Mouse (Mus musculus) MEL (cell line): ENCODE results near the gene Gm44973.

ENCODE experiments used
- CTCF ChIP-seq, 3 experiments: IDR thresholded peaks in 2 of 3; conservative IDR thresholded peaks in 1 of 3; 2 replicates each; pipeline ENCODE4 v1.5.1; 2011 to 2012; ENCODE audit warnings: low read length in 3 of 3, low read depth in 2 of 3, mild to moderate bottlenecking in 2 of 3, improper control_type of control experiment in 1 of 3, inconsistent platforms in 1 of 3, mixed read lengths in 1 of 3, moderate library complexity in 1 of 3; ENCODE audit not compliant: control insufficient read depth in 1 of 3, insufficient read depth in 1 of 3, poor library complexity in 1 of 3, severe bottlenecking in 1 of 3
- E2F4 ChIP-seq: IDR thresholded peaks from 2 replicates; pipeline ENCODE4 v1.6.1; 2011; ENCODE audit warnings: low read depth, low read length, improper control_type of control experiment, borderline replicate concordance
- ETS1 ChIP-seq: IDR thresholded peaks from 2 replicates; pipeline ENCODE4 v1.6.1; 2012; ENCODE audit warnings: low read depth, mild to moderate bottlenecking, inconsistent platforms, low read length, improper control_type of control experiment, moderate library complexity
- GATA1 ChIP-seq: IDR thresholded peaks from 2 replicates; pipeline ENCODE4 v1.6.1; 2011; ENCODE audit warnings: low read depth, low read length, improper control_type of control experiment
- MAFK ChIP-seq: IDR thresholded peaks from 2 replicates; pipeline ENCODE4 v1.6.1; 2011; ENCODE audit warnings: low read depth, mild to moderate bottlenecking, low read length, improper control_type of control experiment, borderline replicate concordance
- MAX ChIP-seq: IDR thresholded peaks from 2 replicates; pipeline ENCODE4 v1.6.1; 2011; ENCODE audit warnings: low read length, improper control_type of control experiment
- MAZ ChIP-seq: IDR thresholded peaks from 2 replicates; pipeline ENCODE4 v1.6.1; 2012; ENCODE audit warnings: low read depth, mild to moderate bottlenecking, inconsistent platforms, low read length, improper control_type of control experiment
- POLR2A ChIP-seq, 2 experiments: IDR thresholded peaks; 2 replicates each; pipeline ENCODE4 v1.6.1; 2011 to 2012; ENCODE audit warnings: low read length in 2 of 2, mild to moderate bottlenecking in 2 of 2, control low read depth in 1 of 2, improper control_type of control experiment in 1 of 2, low read depth in 1 of 2, moderate library complexity in 1 of 2; ENCODE audit not compliant: control insufficient read depth in 1 of 2, insufficient read depth in 1 of 2, poor library complexity in 1 of 2
- POLR2AphosphoS2 ChIP-seq: IDR thresholded peaks from 2 replicates; pipeline ENCODE4 v1.6.1; 2011; ENCODE audit warnings: low read length, improper control_type of control experiment
- TAL1 ChIP-seq: IDR thresholded peaks from 2 replicates; pipeline ENCODE4 v1.6.1; 2012; ENCODE audit warnings: mild to moderate bottlenecking, inconsistent platforms, low read length, moderate library complexity, mixed read lengths
- ZNF384 ChIP-seq: IDR thresholded peaks from 2 replicates; pipeline ENCODE4 v1.6.1; 2012; ENCODE audit warnings: low read depth, mild to moderate bottlenecking, inconsistent platforms, low read length, improper control_type of control experiment

- TF ChIP-seq MAFK = no peak
- TF ChIP-seq TAL1 = no peak
- no peak for TF ChIP-seq E2F4
- TF ChIP-seq CTCF (IDR thresholded peaks at IDR 0.05 in 2 of 3, conservative IDR thresholded peaks at IDR 0.05 in 1 of 3; ENCODE audit: control insufficient read depth in 1 of 3, insufficient read depth in 1 of 3, low read depth in 2 of 3, low read length in 3 of 3, poor library complexity in 1 of 3, severe bottlenecking in 1 of 3) = no peak
- no peak for TF ChIP-seq ZNF384
- TF ChIP-seq MAZ = no peak
- no peak for TF ChIP-seq ETS1
- no peak for TF ChIP-seq GATA1
- TF ChIP-seq POLR2A (IDR thresholded peaks at IDR 0.05; ENCODE audit: control insufficient read depth in 1 of 2, insufficient read depth in 1 of 2, low read depth in 1 of 2, low read length in 2 of 2, poor library complexity in 1 of 2) = no peak
- no peak for TF ChIP-seq MAX
- no peak for TF ChIP-seq POLR2AphosphoS2
Measured at GRCm38 (mm10) chr7:4996934-4997333, 18.4 kb upstream of the Gm44973 start.
